Mouse (Mus musculus): Measurements from ENCODE around the gene Ttc24. TPM values are rescaled to one million over a fixed set of nuclear protein-coding genes. Genes with fewer than 3 reads are reported as not detected.
A peak's percentile ranks its signal among the peaks of the same experiment; 100 is the strongest.

Ttc24 gene
- not detected in 2 replicates for polyA plus RNA-seq (2014; fragmentation: Nextera tagmentation; extraction: Ambion mirVana)

- ATAC-seq (replicated peaks; ENCODE audit: insufficient number of reproducible peaks, low FRiP score, low TSS enrichment): no peak
- Histone ChIP-seq H3K36me3 (ENCODE audit: control insufficient read depth, insufficient read depth, low read length) (no peaks in the 10 kb centered on the region), H3K4me2 (no peak within 1 kb of the TSS), H3K9me3 (replicated peaks; ENCODE audit: control insufficient read depth, low read length) (no peaks in the 10 kb centered on the region), H3K4me1 (ENCODE audit: control insufficient read depth, insufficient read depth, low read length) (peaks cover 11% of the 10 kb centered on the region), H3K9ac (ENCODE audit: low read depth, low read length) (no peak within 1 kb of the TSS), H3K27ac (ENCODE audit: low read depth, low read length) (no peak within 1 kb of the TSS), H3K27me3 (ENCODE audit: control insufficient read depth, insufficient read depth, low read length) (peaks cover 8% of the 10 kb centered on the region), H3K4me3 (ENCODE audit: low read depth, low read length) (no peak within 1 kb of the TSS)
- 72% methylated on average over 4 of the region's 4 CpGs for WGBS (ENCODE audit: insufficient replicate concordance)
These were observed at the start of gene Ttc24 for GRCm38 (mm10) chr3:88078204-88078603. TSS of gene Ttc24 (minus strand) at chr3:88078304.

- no peak overlapping the region for H3K4me3 ChIP-seq (ENCODE audit: low read depth, low read length)
- no peak for ATAC-seq (replicated peaks; ENCODE audit: insufficient number of reproducible peaks, low FRiP score, low TSS enrichment)
- H3K36me3 ChIP-seq (ENCODE audit: control insufficient read depth, insufficient read depth, low read length): no peaks in the 10 kb centered on the region
- no peak overlapping the region for H3K27ac ChIP-seq (ENCODE audit: low read depth, low read length)
- H3K9me3 ChIP-seq (replicated peaks; ENCODE audit: control insufficient read depth, low read length): no peaks in the 10 kb centered on the region
- no peak overlapping the region for H3K9ac ChIP-seq (ENCODE audit: low read depth, low read length)
- no peaks in the 10 kb centered on the region for H3K27me3 ChIP-seq (ENCODE audit: control insufficient read depth, insufficient read depth, low read length)
- H3K4me1 ChIP-seq (ENCODE audit: control insufficient read depth, insufficient read depth, low read length): peaks cover 2% of the 10 kb centered on the region; the same call in 1 of the 2 replicates
- 61% methylated on average over 3 of the region's 3 CpGs for WGBS (ENCODE audit: insufficient replicate concordance)
- no peak overlapping the region for H3K4me2 ChIP-seq
These were observed 49.5 kb upstream of the Ttc24 start for GRCm38 (mm10) chr3:88127636-88128035.

GRCm38 (mm10) chr3:88126181-88126580 lies 48.1 kb upstream of the Ttc24 start:
- H3K9ac ChIP-seq (ENCODE audit: low read depth, low read length): no peak overlapping the region
- H3K4me3 ChIP-seq (ENCODE audit: low read depth, low read length): no peak overlapping the region
- no peak for ATAC-seq (replicated peaks; ENCODE audit: insufficient number of reproducible peaks, low FRiP score, low TSS enrichment)
- 0 out of 2 replicates have a peak overlapping the region, but pooled peaks have one; percentile 50 for H3K27ac ChIP-seq (ENCODE audit: low read depth, low read length)
- H3K4me2 ChIP-seq: no peak overlapping the region
- H3K9me3 ChIP-seq (replicated peaks; ENCODE audit: control insufficient read depth, low read length): no peaks in the 10 kb centered on the region
- H3K36me3 ChIP-seq (ENCODE audit: control insufficient read depth, insufficient read depth, low read length): no peaks in the 10 kb centered on the region
- 79% methylated on average over 7 of the region's 7 CpGs for WGBS (ENCODE audit: insufficient replicate concordance)
- H3K4me1 ChIP-seq (ENCODE audit: control insufficient read depth, insufficient read depth, low read length): peaks cover 3% of the 10 kb centered on the region
- H3K27me3 ChIP-seq (ENCODE audit: control insufficient read depth, insufficient read depth, low read length): no peaks in the 10 kb centered on the region

GRCm38 (mm10) chr3:88125195-88125594 lies 47.1 kb upstream of the Ttc24 start:
- no peak; the same call in 1 of the 2 replicates for ATAC-seq (replicated peaks; ENCODE audit: insufficient number of reproducible peaks, low FRiP score, low TSS enrichment)
- H3K27ac ChIP-seq (ENCODE audit: low read depth, low read length): peak overlapping the region; percentile 50; the same call in 1 of the 2 replicates

GRCm38 (mm10) chr3:88121164-88122131 lies 43.3 kb upstream of the Ttc24 start:
- ATAC-seq (replicated peaks; ENCODE audit: insufficient number of reproducible peaks, low FRiP score, low TSS enrichment): peak; percentile 61; the same call in 1 of the 2 replicates
- H3K36me3 ChIP-seq (ENCODE audit: control insufficient read depth, insufficient read depth, low read length): peaks cover 12% of the 10 kb centered on the region
- H3K27me3 ChIP-seq (ENCODE audit: control insufficient read depth, insufficient read depth, low read length): no peaks in the 10 kb centered on the region
- 43% methylated on average over 14 of the region's 14 CpGs for WGBS (ENCODE audit: insufficient replicate concordance)
- H3K4me3 ChIP-seq (ENCODE audit: low read depth, low read length): no peak overlapping the region
- H3K27ac ChIP-seq (ENCODE audit: low read depth, low read length): peak overlapping the region; percentile 83
- H3K9me3 ChIP-seq (replicated peaks; ENCODE audit: control insufficient read depth, low read length): no peaks in the 10 kb centered on the region
- H3K4me2 ChIP-seq: peak overlapping the region; percentile 27
- peaks cover 17% of the 10 kb centered on the region for H3K4me1 ChIP-seq (ENCODE audit: control insufficient read depth, insufficient read depth, low read length)
- H3K9ac ChIP-seq (ENCODE audit: low read depth, low read length): peak overlapping the region; percentile 22; the same call in 1 of the 2 replicates

More at GRCm38 (mm10) chr3:88125195-88125594, 47.1 kb upstream of the Ttc24 start:
- H3K36me3 ChIP-seq (ENCODE audit: control insufficient read depth, insufficient read depth, low read length): no peaks in the 10 kb centered on the region; the same call in 1 of the 2 replicates
- H3K4me2 ChIP-seq: no peak overlapping the region
- WGBS (ENCODE audit: insufficient replicate concordance): 21% methylated on average over 4 of the region's 4 CpGs
- no peak overlapping the region for H3K4me3 ChIP-seq (ENCODE audit: low read depth, low read length)
- H3K9me3 ChIP-seq (replicated peaks; ENCODE audit: control insufficient read depth, low read length): no peaks in the 10 kb centered on the region
- no peaks in the 10 kb centered on the region for H3K27me3 ChIP-seq (ENCODE audit: control insufficient read depth, insufficient read depth, low read length)
- H3K4me1 ChIP-seq (ENCODE audit: control insufficient read depth, insufficient read depth, low read length): peaks cover 13% of the 10 kb centered on the region
- H3K9ac ChIP-seq (ENCODE audit: low read depth, low read length): no peak overlapping the region

- Histone ChIP-seq H3K36me3 (ENCODE audit: control insufficient read depth, insufficient read depth, low read length) (peaks cover 18% of the 10 kb centered on the region), H3K27ac (ENCODE audit: low read depth, low read length) (peak overlapping the region; percentile 83), H3K4me3 (ENCODE audit: low read depth, low read length) (no peak overlapping the region), H3K27me3 (ENCODE audit: control insufficient read depth, insufficient read depth, low read length) (no peaks in the 10 kb centered on the region), H3K4me1 (ENCODE audit: control insufficient read depth, insufficient read depth, low read length) (peaks cover 17% of the 10 kb centered on the region), H3K4me2 (no peak overlapping the region), H3K9me3 (replicated peaks; ENCODE audit: control insufficient read depth, low read length) (no peaks in the 10 kb centered on the region), H3K9ac (ENCODE audit: low read depth, low read length) (no peak overlapping the region)
- 0 out of 2 replicates have a peak, but pooled peaks have one; percentile 26 for ATAC-seq (replicated peaks; ENCODE audit: insufficient number of reproducible peaks, low FRiP score, low TSS enrichment)
- WGBS (ENCODE audit: insufficient replicate concordance): 60% methylated on average over 19 of the region's 19 CpGs
These were observed 42.1 kb upstream of the Ttc24 start for GRCm38 (mm10) chr3:88120117-88120651.

- WGBS (ENCODE audit: insufficient replicate concordance): 58% methylated on average over 12 of the region's 12 CpGs
- Histone ChIP-seq H3K27ac (ENCODE audit: low read depth, low read length) (peak overlapping the region; percentile 57), H3K4me3 (ENCODE audit: low read depth, low read length) (no peak overlapping the region), H3K4me2 (no peak overlapping the region), H3K9me3 (replicated peaks; ENCODE audit: control insufficient read depth, low read length) (no peaks in the 10 kb centered on the region), H3K27me3 (ENCODE audit: control insufficient read depth, insufficient read depth, low read length) (no peaks in the 10 kb centered on the region), H3K36me3 (ENCODE audit: control insufficient read depth, insufficient read depth, low read length) (peaks cover 39% of the 10 kb centered on the region), H3K4me1 (ENCODE audit: control insufficient read depth, insufficient read depth, low read length) (peaks cover 13% of the 10 kb centered on the region), H3K9ac (ENCODE audit: low read depth, low read length) (no peak overlapping the region)
- ATAC-seq (replicated peaks; ENCODE audit: insufficient number of reproducible peaks, low FRiP score, low TSS enrichment): 0 out of 2 replicates have a peak, but pooled peaks have one; percentile 31
These were observed 36.3 kb upstream of the Ttc24 start for GRCm38 (mm10) chr3:88114396-88114795.

GRCm38 (mm10) chr3:88109126-88109525 lies 31.0 kb upstream of the Ttc24 start:
- WGBS (ENCODE audit: insufficient replicate concordance): 91% methylated on average over 6 of the region's 6 CpGs
- peaks cover 6% of the 10 kb centered on the region for H3K4me1 ChIP-seq (ENCODE audit: control insufficient read depth, insufficient read depth, low read length)
- H3K27ac ChIP-seq (ENCODE audit: low read depth, low read length): no peak overlapping the region
- no peaks in the 10 kb centered on the region for H3K9me3 ChIP-seq (replicated peaks; ENCODE audit: control insufficient read depth, low read length)
- H3K27me3 ChIP-seq (ENCODE audit: control insufficient read depth, insufficient read depth, low read length): no peaks in the 10 kb centered on the region
- no peak overlapping the region for H3K9ac ChIP-seq (ENCODE audit: low read depth, low read length)
- peaks cover 34% of the 10 kb centered on the region for H3K36me3 ChIP-seq (ENCODE audit: control insufficient read depth, insufficient read depth, low read length)
- no peak overlapping the region for H3K4me3 ChIP-seq (ENCODE audit: low read depth, low read length)
- ATAC-seq (replicated peaks; ENCODE audit: insufficient number of reproducible peaks, low FRiP score, low TSS enrichment): no peak
- H3K4me2 ChIP-seq: no peak overlapping the region
